Mouse (Mus musculus) adrenal gland, adult 2 months (tissue): ENCODE data around the gene Olfr160. TPM values are rescaled to one million over a fixed set of nuclear protein-coding genes. Genes with fewer than 3 reads are reported as not detected.

Experiments
- DNase-seq: peaks from one replicate; pipeline ENCODE4 v3.0.0; 2021
- long read RNA-seq: library from polyadenylated mRNA; stranded (forward); transcript quantifications from one replicate; pipeline ENCODE4 v2.0.0, GENCODE M21; 2021
- polyA plus RNA-seq: library from polyadenylated mRNA; depleted of rRNA; stranded (reverse); fragments of >200 nt; gene quantifications from 2 replicates; pipeline ENCODE4 v1.2.3, GENCODE M21; 2012; rRNA removed
- total RNA-seq, 2 experiments: library from RNA; stranded (reverse); gene quantifications; 2 replicates each; pipeline ENCODE4 v1.2.3; 2021

Gene Olfr160
- total RNA-seq (not detected), polyA plus RNA-seq (not detected in 2 replicates)
- long read RNA-seq, result 0 reads

GRCm38 (mm10) chr9:37716150-37716549 is at the start of gene Olfr160:
Gene Olfr160 (minus strand): TSS chr9:37716250.
- no peak for DNase-seq

GRCm38 (mm10) chr9:37762541-37762940 is 46.5 kb upstream of the Olfr160 start:
- peak; percentile 41 for DNase-seq

- no peak for DNase-seq
These were observed 45.7 kb upstream of the Olfr160 start for GRCm38 (mm10) chr9:37761728-37762127.

- DNase-seq, result peak; percentile 67
These were observed 36.0 kb upstream of the Olfr160 start for GRCm38 (mm10) chr9:37752006-37752405.

- DNase-seq, result no peak
These were observed 35.4 kb upstream of the Olfr160 start for GRCm38 (mm10) chr9:37751467-37751866.

- DNase-seq, result no peak
These were observed 34.4 kb upstream of the Olfr160 start for GRCm38 (mm10) chr9:37750319-37751075.

GRCm38 (mm10) chr9:37744806-37745205 is 28.8 kb upstream of the Olfr160 start, which contains the start of gene Olfr874:
Gene Olfr874 (plus strand): TSS chr9:37745106.
- DNase-seq, result no peak

- no peak for DNase-seq
These were observed 18.3 kb upstream of the Olfr160 start for GRCm38 (mm10) chr9:37734310-37734709.

- no peak for DNase-seq
These were observed 25.9 kb downstream of the Olfr160 start for GRCm38 (mm10) chr9:37689970-37690686.

GRCm38 (mm10) chr9:37687941-37688303 is 28.1 kb downstream of the Olfr160 start:
- no peak for DNase-seq

- DNase-seq, result no peak
These were observed 28.6 kb downstream of the Olfr160 start for GRCm38 (mm10) chr9:37687288-37687940.

- peak; percentile 6 for DNase-seq
These were observed 34.9 kb downstream of the Olfr160 start for GRCm38 (mm10) chr9:37681123-37681522.

GRCm38 (mm10) chr9:37675287-37675686 is 40.8 kb downstream of the Olfr160 start:
- no peak for DNase-seq

- DNase-seq, result no peak
These were observed 45.8 kb downstream of the Olfr160 start for GRCm38 (mm10) chr9:37670261-37670660.

GRCm38 (mm10) chr9:37669678-37670077 is 46.4 kb downstream of the Olfr160 start:
- no peak for DNase-seq

GRCm38 (mm10) chr9:37669115-37669514 is 46.9 kb downstream of the Olfr160 start, which contains the start of gene Panx3:
Gene Panx3 (minus strand): TSS chr9:37669235.
- DNase-seq, result peak; percentile 35

GRCm38 (mm10) chr9:37666045-37666444 is 50.0 kb downstream of the Olfr160 start:
- no peak for DNase-seq

- DNase-seq, result no peak
These were observed 51.4 kb downstream of the Olfr160 start for GRCm38 (mm10) chr9:37664604-37665003.

GRCm38 (mm10) chr9:37663210-37663609 is 52.8 kb downstream of the Olfr160 start:
- DNase-seq, result no peak

GRCm38 (mm10) chr9:37659413-37659812 is 56.6 kb downstream of the Olfr160 start:
- no peak for DNase-seq
